Mouse (Mus musculus): Measurements from ENCODE around the gene Bod1l. TPM values are rescaled to one million over a fixed set of nuclear protein-coding genes. Genes with fewer than 3 reads are reported as not detected.

Gene Bod1l
- 25.6 and 31.8 TPM in 2 replicates for polyA plus RNA-seq (2015; fragmentation: Nextera tagmentation; extraction: Ambion mirVana)

GRCm38 (mm10) chr5:41844147-41844529 is at the start of gene Bod1l:
Gene Bod1l (minus strand): TSS chr5:41844315.
- peak; percentile 96 for DNase-seq (ENCODE audit: low spot score)

GRCm38 (mm10) chr5:41893351-41893750 is 49.2 kb upstream of the Bod1l start:
- DNase-seq (ENCODE audit: low spot score): no peak

GRCm38 (mm10) chr5:41890871-41891270 is 46.8 kb upstream of the Bod1l start:
- no peak for DNase-seq (ENCODE audit: low spot score)

DNA sequence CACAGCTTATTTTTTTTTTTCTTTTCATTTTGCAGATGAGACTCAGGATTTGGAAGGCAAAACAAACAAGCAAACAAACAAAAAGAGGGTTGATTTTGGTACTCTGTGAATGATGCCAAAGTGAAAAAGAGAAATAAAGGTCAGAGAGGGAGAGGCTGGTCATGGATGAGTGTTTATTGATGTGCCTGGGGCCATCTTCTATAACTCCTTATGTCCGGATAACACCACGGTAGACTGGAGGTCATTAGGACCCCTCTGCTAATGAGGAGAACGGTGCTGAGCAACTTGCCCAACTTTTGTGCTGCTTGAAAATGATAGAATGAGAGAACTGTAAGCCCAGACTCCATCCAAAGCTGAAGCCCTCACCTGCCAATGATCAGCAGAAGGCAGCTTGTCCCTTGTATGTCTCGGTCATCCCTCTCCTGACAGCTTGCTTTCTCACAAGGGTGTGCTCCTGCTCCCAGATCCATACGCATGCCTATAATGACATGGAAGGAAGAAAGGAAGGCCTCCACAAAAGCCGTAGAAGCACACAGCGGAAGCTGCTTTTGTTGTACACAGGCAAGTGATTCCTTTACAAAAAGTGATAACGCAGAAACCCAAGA is 45.2 kb upstream of the Bod1l start:
- DNase-seq (ENCODE audit: low spot score): no peak

- DNase-seq (ENCODE audit: low spot score): no peak
These were observed 44.7 kb upstream of the Bod1l start for GRCm38 (mm10) chr5:41888834-41889233.

DNA sequence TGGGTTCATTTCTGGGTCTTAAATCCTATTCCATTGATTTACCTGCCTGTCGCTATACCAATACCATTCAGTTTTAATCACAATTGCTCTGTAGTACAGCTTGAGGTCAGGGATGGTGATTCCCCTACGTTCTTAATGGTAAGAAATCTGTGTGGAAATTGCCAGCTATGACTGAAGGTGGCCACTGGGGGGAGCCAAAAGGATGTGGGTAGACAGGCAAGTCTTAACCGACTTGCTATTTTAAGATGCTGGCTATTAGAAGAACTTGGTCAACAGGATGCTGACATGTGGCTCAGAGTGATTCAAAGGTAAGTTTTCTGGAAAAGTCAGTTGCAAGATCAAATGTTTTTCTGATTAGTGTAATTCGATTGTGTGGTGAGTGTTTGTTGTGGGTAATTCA is 43.6 kb upstream of the Bod1l start:
- peak; percentile 65 for DNase-seq (ENCODE audit: low spot score)

DNA sequence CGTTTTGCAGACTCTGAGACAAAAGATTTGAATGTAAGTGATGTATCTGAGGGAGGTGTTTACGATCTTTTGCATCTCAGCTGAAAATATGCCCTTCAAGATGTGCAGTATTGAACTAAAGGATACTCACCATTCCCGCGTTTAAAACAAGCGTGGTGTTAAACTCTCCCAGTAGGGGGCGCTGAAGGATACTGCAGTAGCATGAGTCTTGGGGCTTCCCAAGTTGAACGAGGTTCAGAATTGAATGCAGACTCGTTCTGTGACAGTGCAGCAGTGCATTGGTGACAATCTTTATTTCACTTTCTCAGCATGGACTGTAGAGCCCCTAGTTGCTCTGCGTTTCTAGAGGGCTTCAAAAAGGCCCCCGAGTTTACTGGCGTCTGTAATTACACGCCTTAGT is 40.4 kb upstream of the Bod1l start:
- peak; percentile 67 for DNase-seq (ENCODE audit: low spot score)

DNA sequence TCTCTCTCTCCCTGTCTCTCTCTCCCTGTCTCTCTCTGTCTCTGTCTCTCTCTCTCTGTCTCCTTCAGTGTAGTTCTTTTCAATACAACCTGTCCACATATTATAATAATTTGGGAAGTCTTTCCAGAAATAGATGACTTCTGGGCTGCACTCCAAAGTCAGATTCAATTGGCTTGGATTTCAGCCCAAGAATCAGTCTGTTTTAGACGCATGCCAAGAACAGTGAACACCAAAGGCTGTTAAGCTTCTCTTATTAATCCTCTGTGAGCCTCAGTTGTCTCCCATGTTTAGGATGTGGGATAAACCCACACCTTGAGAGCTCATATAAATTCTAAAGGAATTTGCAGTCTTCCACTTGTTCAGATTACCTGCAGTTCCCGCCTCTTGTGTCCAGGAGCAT is 27.0 kb upstream of the Bod1l start:
- no peak for DNase-seq (ENCODE audit: low spot score)

DNA sequence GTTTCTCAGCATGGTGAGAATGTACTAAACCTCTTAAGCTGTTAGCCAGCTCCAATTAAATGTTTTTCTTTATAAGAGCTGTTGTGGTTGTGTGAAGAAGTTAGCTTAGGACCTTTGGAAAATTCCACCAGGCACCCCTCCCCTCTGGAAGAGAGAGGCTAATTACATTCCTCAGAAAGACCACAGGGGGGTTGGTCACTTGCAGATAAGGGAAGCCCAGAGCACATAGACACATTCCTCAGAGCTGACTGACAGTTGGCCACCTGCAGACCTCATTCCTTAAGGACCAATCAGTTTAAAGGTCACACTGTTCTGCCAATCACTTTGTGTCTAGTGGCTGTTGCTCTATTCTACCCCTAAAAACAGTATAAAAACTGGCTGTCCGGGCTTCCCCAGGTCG is 11.7 kb upstream of the Bod1l start:
- no peak for DNase-seq (ENCODE audit: low spot score)

DNA sequence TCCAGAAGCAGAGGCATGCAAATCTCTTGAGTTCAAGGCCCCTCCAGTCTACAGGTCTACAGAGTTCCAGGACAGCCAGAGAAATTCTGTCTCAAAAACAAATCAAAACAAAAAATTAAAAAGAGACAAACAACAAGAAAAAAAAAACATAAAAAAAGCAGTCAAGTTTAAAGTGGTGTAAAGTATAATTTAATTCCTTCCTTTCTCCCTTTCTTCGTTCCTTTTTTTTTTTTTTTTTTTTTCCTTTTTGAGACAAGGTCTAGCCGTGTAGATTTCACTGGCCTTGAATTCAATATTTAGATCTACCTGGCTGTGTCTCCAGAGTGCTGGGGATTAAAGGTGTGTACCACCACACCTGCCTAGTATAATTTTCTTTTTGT is 1.4 kb upstream of the Bod1l start:
- DNase-seq (ENCODE audit: low spot score): no peak

GRCm38 (mm10) chr5:41844820-41845557 is 874 bp upstream of the Bod1l start:
- peak; percentile 35 for DNase-seq (ENCODE audit: low spot score)

GRCm38 (mm10) chr5:41843419-41844146 is 532 bp downstream of the Bod1l start:
- peak; percentile 12 for DNase-seq (ENCODE audit: low spot score)

DNA sequence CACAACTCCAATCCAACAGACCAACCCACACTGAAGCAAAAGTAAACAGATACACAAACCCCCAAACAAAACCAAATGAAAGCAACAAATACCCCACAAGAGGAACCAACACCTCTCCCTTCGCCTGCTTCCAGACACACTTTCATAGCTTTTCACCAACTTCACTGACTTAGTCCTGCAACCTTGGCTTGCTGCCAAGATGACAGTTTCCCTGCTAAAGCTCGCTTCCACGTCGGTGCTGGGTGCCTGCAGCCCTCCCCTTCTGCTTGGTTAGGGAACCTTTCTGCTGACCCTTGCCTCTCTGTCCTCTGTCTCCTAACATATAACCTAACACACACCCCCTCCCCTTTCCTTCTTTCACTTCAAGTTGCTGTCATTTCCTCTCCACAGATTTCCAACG is 1.4 kb downstream of the Bod1l start:
- DNase-seq (ENCODE audit: low spot score): peak; percentile 11

DNA sequence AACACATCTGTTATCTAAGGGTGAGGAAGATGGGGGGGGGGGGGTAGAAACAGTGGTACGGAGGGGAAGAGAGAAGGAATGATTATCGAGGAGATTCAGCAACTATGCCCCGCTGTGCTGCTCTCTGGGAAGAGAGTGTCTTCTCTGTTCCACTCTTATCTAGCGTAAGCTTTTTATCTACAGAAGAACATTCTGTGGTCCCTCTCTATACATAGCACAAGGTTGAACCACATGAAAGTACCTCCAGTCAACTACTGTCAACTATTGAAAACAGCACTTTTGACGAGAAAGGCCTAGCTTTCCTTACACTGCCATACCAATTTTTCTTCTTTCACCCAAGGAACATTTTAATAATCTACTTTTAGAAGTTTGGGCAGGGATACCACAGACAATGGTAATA is 2.4 kb downstream of the Bod1l start:
- DNase-seq (ENCODE audit: low spot score): peak; percentile 55

GRCm38 (mm10) chr5:41830100-41830499 is 14.0 kb downstream of the Bod1l start:
- DNase-seq (ENCODE audit: low spot score): no peak

DNA sequence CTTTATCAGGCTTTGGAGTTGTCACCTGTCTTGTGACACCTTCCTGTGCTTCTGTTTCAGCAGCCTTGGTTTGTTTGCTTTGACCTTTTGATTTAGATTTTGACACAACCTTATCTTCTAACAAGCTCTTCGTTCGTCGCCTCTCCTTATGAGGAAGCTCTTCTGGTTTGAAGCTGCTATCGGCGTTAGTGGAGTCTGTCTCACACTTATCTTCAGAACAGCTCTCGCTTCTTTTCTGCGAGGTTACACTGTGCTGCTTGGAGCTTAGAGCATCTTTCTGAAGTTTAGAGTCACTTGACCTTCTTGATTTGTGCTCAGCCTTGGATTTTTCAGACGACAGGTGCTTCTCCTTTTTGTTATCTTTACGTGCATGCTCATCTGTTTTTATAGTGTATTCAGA is 23.0 kb downstream of the Bod1l start:
- no peak for DNase-seq (ENCODE audit: low spot score)

GRCm38 (mm10) chr5:41820530-41820929 is 23.6 kb downstream of the Bod1l start:
- DNase-seq (ENCODE audit: low spot score): no peak

DNA sequence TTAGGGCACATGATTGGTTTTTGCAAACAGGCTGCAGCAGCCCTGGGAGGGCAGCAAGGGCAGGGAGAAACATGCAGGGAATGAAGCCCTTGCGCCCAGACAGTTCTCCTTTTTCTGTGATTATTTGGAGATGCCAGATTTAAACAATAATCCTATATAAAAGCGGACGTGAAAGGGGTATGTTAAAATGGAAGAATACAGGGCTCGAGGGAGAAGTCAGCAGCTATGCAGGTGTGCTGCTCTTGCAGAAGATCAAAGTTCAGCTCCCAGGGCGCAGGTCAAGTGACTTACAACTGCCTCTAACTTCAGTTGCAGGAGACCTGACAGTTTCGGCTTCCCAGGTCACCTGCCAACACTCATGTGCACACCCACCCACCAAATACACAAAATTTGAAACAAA is 31.6 kb downstream of the Bod1l start:
- no peak for DNase-seq (ENCODE audit: low spot score)

DNA sequence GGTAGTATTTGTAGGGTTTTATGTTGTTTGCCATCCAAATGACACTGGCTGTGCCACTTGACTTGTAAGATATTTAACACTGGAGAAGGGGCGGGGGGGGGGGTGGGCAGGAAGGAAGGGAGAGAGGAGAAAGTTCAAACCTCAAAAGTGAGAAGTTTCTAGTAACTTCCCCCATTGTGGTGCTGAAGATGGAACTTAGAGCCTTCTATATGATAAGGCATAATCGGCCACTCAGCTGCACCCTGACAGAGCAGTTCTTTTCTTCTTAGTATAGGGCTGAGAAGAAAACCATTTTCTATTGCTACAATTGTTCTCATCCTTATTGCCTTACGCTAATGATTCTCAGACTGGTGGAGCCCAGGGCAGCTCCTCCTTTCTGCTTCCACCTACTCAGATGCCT is 32.8 kb downstream of the Bod1l start:
- DNase-seq (ENCODE audit: low spot score): no peak

DNA sequence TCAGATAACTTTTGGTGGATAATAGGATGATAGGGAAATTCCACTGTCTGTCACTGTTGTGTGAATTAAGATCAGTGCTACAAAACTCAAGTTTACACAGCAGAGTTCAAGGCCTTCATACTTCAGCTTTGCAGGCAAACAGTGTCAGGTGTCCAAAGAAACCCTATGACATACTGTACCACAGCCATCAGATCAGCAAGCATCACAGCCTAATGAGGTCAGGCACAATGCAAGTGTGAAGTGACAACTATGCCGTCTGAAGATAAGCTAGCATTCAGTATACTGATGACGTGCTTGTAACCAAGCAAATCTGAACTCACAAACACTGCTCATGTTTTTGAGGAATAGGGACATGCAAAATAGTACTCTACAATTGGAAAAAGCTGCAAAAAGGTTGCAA is 36.7 kb downstream of the Bod1l start:
- DNase-seq (ENCODE audit: low spot score): no peak

DNA sequence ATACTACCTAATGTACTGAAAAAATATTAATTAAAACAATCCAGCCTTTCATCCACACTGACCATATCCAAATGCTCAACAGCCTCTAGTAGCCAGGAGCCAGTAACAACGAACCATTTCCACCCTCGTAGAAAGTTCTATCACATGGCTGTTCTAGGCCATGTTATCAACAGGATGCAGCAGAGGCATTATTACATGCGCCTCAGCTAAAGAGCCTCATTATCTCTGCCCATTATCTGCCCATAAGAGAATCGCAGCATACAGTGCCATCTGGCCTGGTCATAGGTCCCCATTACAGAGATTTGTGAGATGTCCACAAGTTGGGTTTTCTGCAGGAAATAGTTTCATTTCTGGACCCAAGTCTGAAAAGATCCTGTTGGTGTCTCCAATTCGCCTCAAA is 37.9 kb downstream of the Bod1l start:
- no peak for DNase-seq (ENCODE audit: low spot score)

DNA sequence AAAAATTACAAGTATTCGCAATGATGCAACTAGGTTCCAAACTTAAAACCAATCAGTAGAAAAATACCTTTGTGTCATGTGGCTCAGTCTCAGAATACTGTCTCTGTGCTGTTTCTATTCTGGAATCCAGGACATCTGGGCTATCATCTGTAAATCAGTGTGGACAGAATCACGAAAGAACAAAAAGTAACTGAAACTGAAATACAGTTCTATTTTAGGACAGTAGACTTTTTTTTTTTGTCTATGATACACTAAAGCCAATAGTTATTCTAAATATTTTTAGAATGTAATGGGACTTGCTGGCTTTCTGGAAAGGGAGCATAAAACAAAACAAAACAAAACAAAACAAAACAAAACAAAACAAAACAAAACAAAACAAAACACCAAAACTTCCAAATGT is 39.0 kb downstream of the Bod1l start:
- no peak for DNase-seq (ENCODE audit: low spot score)

DNA sequence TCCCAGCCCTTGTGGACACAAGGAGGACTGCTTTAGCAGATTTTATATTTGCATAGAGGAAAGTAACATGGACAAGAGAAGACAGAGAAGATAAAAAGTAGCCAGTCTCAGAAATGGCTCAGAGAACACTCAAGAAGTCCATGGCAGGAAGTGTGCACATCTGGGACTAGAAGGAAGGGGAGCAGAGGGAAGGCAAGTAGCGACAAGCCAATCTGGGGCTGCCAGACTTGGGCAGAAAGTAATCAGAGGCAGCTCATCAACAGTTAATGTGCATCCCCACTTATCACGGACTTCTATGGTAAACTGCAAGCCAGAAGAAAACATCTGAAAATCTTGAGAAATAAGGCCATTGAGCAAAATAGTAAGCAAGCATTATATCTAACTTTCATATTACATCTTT is 39.5 kb downstream of the Bod1l start:
- no peak for DNase-seq (ENCODE audit: low spot score)
